Mouse (Mus musculus) lung, adult 2 months (tissue): ENCODE results near the gene Dqx1. TPM values are rescaled to one million over a fixed set of nuclear protein-coding genes. Genes with fewer than 3 reads are reported as not detected.

Experiments
- DNase-seq: peaks from one replicate; pipeline ENCODE4 v3.0.0; 2022
- H3K4me1 ChIP-seq: fragments of 200-500 bp; 2 replicates; pipeline ENCODE4 v1.6.1; 2011; ENCODE audit warnings: low read length; ENCODE audit not compliant: control insufficient read depth, insufficient read depth
- H3K4me3 ChIP-seq: fragments of 200-500 bp; replicated peaks from 2 replicates; pipeline ENCODE3; 2011; ENCODE audit warnings: low read depth, mild to moderate bottlenecking, control low read depth, low read length; ENCODE audit errors: extremely low read depth
- CTCF ChIP-seq: fragments of 200-500 bp; IDR thresholded peaks from 2 replicates; pipeline ENCODE4 v1.5.1; 2011; ENCODE audit warnings: mild to moderate bottlenecking, low read length, control low read depth; ENCODE audit not compliant: insufficient read depth
- POLR2A ChIP-seq: fragments of 200-500 bp; IDR thresholded peaks from 2 replicates; pipeline ENCODE4 v1.6.1; 2011; ENCODE audit warnings: low read depth, mild to moderate bottlenecking, control low read depth, low read length, borderline replicate concordance; ENCODE audit errors: extremely low read depth
- WGBS: fragments of 180-500 bp; shearing (Covaris S2); methylation state at CpG from one replicate; pipeline ENCODE4 v1.1.7; 2018; 5-methylcytosine and 5-hydroxymethylcytosine counted together
- polyA plus RNA-seq: library from polyadenylated mRNA; depleted of rRNA; stranded (reverse); fragments of >200 nt; gene quantifications from 2 replicates; pipeline ENCODE4 v1.2.3, GENCODE M21; 2012

The Dqx1 gene
- polyA plus RNA-seq, 1 experiment, result 4.3 TPM

DNA sequence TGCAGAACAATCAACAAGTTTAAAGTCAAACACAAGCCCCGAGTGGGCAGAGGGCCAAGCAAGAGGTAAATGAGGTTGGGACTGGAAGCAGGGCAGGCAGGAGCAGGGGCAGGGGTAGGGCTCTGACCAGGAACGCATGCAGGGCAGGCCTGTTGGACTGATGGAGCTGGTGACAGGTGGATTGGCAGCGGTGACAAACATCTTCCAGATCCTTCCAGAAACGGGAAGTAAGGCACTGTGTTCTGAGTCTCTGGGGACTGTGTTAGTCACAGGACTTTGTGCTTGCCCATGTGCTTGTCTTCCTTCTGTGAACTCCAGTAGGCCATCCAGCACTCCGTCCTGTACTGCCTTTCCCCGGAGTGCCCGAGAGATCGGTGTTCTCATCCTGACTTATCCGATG, 12.9 kb upstream of the Dqx1 start:
- no peak for DNase-seq
- Histone ChIP-seq H3K4me3 (no peak overlapping the region), H3K4me1 (no peaks in the 10 kb centered on the region)
- WGBS, result 62% methylated on average over 9 of the region's 9 CpGs
- TF ChIP-seq CTCF (no peak), POLR2A (no peak)

- Histone ChIP-seq H3K4me1 (peaks cover 7% of the 10 kb centered on the region), H3K4me3 (no peak overlapping the region)
- no peak for DNase-seq
- TF ChIP-seq POLR2A (no peak), CTCF (no peak)
- 77% methylated on average over 10 of the region's 10 CpGs for WGBS
Observed at GRCm38 (mm10) chr6:83049367-83049766, 8.3 kb upstream of the Dqx1 start.

DNA sequence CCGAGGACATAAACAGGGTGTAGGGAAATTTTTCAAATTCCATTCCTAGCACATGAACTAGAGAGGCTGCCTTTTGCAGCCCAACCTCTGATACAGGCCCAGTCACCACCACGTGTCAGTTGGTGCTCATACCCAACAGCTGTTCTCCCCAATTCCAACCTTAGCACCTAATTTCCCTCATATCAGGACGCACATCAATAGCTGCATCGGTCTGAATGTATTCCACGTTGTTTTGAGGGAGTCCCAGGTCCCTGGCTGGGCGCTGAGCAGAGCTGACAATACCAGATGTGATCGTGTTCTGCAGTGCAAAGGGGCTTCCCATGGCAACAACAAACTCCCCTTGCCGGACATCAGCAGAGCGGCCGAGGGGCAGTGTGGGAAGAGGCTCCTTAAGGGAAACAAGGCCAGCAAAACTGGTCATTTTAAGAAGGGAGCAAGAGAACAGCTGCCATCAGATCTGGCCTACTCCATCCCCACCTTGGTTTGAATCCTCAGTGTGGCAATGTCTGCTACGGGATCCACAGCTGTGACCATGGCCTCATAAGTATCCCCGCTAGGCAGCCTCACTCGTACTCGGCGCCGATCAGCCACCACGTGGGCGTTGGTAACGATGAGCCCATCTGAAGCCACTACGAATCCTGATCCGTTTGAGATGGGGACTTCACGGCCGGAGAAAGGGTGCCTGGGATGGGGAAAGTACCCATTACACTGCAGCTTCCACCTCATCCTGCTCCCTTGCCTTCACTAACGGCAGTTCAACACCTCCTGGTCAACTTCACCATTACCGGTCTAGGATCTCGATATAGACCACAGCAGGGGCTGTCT, 4.3 kb upstream of the Dqx1 start:
- TF ChIP-seq CTCF (no peak), POLR2A (no peak)
- Histone ChIP-seq H3K4me1 (peaks cover 12% of the 10 kb centered on the region), H3K4me3 (peak overlapping the region; percentile 73)
- peak; percentile 21 for DNase-seq
- WGBS, result 4% methylated on average over 26 of the region's 26 CpGs

DNA sequence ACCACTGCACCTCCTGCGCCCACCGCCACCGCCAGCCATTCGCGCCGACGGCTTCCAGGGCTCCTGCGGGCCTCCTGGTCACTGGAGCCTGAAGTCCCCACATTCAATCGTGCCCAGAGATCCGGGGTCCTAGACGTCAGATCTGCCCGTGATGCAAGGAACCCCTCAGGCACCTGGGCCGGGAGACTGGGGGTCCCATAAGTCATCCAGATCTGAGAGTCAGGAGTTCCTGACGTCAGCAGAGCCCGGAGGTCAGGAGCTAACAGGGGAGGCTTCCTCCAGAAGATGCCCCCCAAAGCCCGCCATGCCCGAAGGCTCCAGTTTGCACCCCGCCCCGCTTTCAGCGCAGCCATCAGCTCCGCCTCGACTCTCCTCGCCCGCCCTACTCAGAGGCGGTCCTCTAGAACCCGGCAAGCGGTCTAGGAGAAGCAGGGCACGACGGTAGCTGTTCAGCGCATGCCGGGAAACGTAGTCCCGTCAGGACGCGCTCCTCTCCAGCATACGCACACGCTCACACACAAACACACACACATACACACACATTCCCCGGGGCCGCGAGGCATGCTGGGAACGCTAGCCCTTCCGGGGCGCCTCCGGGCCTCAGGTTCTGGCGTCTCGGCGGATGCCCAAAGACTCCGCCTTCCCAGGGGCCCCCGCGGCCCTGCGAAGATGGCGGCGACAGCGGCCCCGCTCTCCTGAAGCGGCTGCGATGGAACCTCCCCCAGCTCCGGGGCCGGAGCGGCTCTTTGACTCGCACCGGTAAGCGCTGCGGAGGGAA, 3.4 kb upstream of the Dqx1 start, which contains the start of gene Aup1:
Gene Aup1, plus strand, starts transcription at position 448 of the 778 bp plus-strand sequence.
- under 1% methylated on average over 64 of the region's 64 CpGs for whole genome bisulfite sequencing
- TF ChIP-seq POLR2A (peak; percentile 75), CTCF (no peak)
- peak; percentile 94 for DNase-seq

GRCm38 (mm10) chr6:83054871-83055431, 2.7 kb upstream of the Dqx1 start, which contains the start of gene Htra2:
Gene Htra2, minus strand, starts transcription at chr6:83055273.
- TF ChIP-seq POLR2A, result no peak
- Histone ChIP-seq H3K4me1 (peaks cover 12% of the 10 kb centered on the region), H3K4me3 (peak within 1 kb of the TSS; percentile 73)
- under 1% methylated on average over 50 of the region's 50 CpGs for WGBS
- no peak for DNase-seq

More for the DNA sequence above, 3.4 kb upstream of the Dqx1 start, which contains the start of gene Aup1:
- Histone ChIP-seq H3K4me3 (peak within 1 kb of the TSS; percentile 73), H3K4me1 (peaks cover 12% of the 10 kb centered on the region)

DNA sequence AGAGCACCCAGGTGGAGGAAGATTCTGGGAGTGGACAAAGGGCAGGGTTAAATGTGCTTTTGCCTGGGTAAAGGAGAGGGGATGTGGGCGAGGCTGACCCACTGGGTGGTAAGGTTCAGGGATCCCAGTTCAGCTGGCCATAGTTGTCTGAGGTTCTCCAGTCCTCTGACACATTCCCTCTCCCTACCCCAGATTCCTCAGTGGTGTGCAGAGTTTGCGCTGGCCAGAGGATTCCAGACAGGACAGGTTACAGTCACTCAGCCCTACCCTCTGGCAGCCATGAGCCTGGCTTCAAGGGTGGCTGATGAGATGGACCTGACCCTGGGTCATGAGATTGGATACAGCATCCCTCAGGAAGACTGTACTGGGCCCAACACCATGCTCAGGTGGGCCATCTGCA, 1.1 kb downstream of the Dqx1 start:
- 78% methylated on average over 2 of the region's 2 CpGs for WGBS
- DNase-seq, result no peak
- TF ChIP-seq POLR2A, result no peak
- TF ChIP-seq CTCF, result no peak
- Histone ChIP-seq H3K4me3 (no peak overlapping the region), H3K4me1 (peaks cover 5% of the 10 kb centered on the region)

DNA sequence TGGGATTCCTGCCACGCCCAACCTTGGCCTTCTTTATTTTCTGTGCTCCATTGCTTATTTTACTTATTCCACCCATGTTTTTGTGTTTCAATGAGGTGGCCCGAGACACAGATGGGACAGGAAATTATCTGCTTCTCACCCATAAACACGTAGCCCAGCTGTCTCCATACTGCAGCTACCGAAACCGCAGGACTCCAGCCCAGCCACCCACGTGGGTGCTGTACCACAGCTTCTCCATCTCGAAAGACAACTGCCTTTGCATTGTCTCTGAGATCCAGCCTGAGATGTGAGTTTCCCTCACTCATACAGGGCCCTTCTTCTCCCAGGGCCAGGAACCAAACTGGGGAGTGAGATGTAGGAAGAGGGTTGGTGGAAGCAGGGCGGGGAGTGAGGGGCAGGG, 8.4 kb downstream of the Dqx1 start:
- no peak for DNase-seq
- Histone ChIP-seq H3K4me3 (no peak overlapping the region), H3K4me1 (peaks cover 12% of the 10 kb centered on the region; the same call in 1 of the 2 replicates)
- WGBS, result 45% methylated on average over 8 of the region's 8 CpGs
- no peak for TF ChIP-seq CTCF
- TF ChIP-seq POLR2A, result no peak

DNA sequence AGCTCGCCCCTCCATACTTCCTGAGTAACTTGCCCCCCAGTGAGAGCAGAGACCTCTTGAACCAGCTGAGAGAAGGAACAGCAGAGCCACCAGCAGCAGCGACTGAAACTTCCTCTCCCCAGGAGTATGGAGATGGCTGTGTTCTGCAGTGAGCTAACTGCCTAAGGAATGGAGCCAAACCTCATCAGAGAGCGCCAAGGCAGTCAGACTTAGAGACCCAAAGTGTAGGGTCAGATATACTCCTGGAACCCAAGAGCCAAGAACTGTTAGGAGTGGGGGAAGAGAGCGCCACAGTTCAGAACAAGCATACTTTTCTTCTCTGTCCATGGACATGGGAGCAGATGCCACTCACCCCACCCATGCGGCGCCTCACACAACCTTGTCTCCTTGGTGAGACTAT, 8.8 kb downstream of the Dqx1 start:
- TF ChIP-seq CTCF (no peak), POLR2A (no peak)
- DNase-seq, result no peak
- H3K4me3 ChIP-seq, result no peak overlapping the region
- WGBS, result 44% methylated on average over 6 of the region's 6 CpGs
- peaks cover 12% of the 10 kb centered on the region; the same call in 1 of the 2 replicates for H3K4me1 ChIP-seq

DNA sequence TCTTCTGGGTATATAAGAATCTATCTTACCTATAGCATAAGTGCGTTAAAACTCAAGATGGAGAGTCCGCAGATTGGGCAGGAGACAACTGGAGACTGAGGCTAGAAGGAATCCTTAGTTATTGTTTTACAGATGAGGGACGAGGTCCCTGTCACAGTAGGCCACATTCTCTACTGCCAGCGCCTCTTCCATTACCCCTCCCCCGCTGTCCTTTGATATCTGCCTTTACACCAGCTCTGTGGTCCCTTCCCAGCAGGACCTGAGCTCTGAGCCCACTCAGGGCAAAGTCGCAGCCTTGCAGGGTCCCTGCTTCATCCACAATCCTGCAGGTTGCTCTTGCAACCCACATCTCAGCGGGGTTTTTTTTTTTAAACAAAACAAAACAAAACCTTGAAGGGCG, 10.6 kb downstream of the Dqx1 start:
- no peak for DNase-seq
- Histone ChIP-seq H3K4me3 (no peak overlapping the region), H3K4me1 (peaks cover 12% of the 10 kb centered on the region; the same call in 1 of the 2 replicates)
- WGBS, result 32% methylated on average over 8 of the region's 8 CpGs
- TF ChIP-seq POLR2A (no peak), CTCF (no peak)
